Mouse (Mus musculus) naive thymus-derived CD4-positive, alpha-beta T cell, adult 5 months (primary cell): ENCODE measurements around the gene Scd2. TPM values are rescaled to one million over a fixed set of nuclear protein-coding genes. Genes with fewer than 3 reads are reported as not detected.

Experiments
- polyA plus RNA-seq: library from polyadenylated mRNA; unstranded; fragments of 100-300 nt; shearing (Covaris generic); gene quantifications from one replicate; pipeline ENCODE4 v1.2.1, GENCODE M21; 2017

Scd2 gene
- polyA plus RNA-seq = 10.5 TPM

GRCm38 (mm10) chr19:44292941-44293768 is at the start of gene Scd2:
TSS of gene Scd2 (plus strand) at chr19:44293674.

DNA sequence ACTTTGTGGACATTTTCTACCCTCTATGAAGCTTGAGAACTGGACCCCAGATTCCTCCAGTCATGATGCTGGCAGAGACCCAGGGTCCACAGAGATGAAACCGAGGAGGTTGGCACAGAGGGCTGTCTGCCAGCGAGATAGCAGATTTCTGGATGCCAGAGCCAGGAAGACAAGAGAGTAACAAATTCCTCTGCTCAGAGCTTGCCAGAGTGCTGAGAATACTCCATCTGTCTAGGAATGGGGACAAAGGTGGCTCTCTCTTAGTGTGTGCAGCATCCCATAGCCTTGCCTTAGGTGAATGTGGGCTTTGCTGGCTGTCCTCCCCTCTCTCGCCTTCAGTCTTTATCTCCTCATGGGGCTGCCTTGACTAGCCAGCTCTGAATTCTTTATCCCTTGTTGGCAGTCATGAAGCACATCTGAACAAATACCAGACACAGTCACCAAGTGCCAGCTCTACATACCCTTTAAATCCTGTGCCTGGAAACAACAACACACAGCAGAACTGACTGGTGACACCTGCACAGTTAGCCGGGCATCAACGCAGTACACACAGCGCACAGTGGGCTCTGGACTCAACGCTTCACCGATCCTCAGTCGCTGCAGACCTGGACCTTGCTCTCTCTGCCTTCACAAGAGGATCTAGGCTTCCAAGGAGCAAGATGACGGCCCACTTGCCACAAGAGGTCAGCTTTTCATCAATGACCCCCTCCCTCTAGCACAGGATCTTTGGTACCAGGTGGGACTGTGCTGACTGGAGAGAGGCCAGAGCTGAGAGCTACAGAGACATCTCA is 39.6 kb downstream of the Scd2 start, which contains the start of gene Scd4:
Gene Scd4 (plus strand): TSS at position 260 of the 791 bp plus-strand sequence.

Other genes starting within 250 kb of the Scd2 start
- gene Erlin1, start 223.9 kb upstream of the Scd2 start, polyA plus RNA-seq = 6.8 TPM
- 96.2 TPM for gene Chuk, start 186.2 kb upstream of the Scd2 start, polyA plus RNA-seq
- gene Cwf19l1, start 157.8 kb upstream of the Scd2 start, polyA plus RNA-seq = 27.9 TPM
- gene Bloc1s2, start 147.2 kb upstream of the Scd2 start, polyA plus RNA-seq = 76.9 TPM
- gene Pkd2l1, start 101.2 kb upstream of the Scd2 start, polyA plus RNA-seq = not detected
- not detected for gene Scd3, start 90.4 kb upstream of the Scd2 start, polyA plus RNA-seq
- 0.17 TPM for gene Scd4, start 39.4 kb downstream of the Scd2 start, polyA plus RNA-seq
- not detected for gene Scd1, start 114.2 kb downstream of the Scd2 start, polyA plus RNA-seq
- gene Wnt8b, start 199.8 kb downstream of the Scd2 start, polyA plus RNA-seq = not detected